Mouse (Mus musculus) cerebellum, adult 2 months (tissue): ENCODE data around the gene Trim46.

ENCODE experiments used
- CTCF ChIP-seq: fragments of 200-500 bp; IDR thresholded peaks from 2 replicates; pipeline ENCODE4 v1.5.1; 2011; ENCODE audit warnings: low read depth, mild to moderate bottlenecking, control low read depth, low read length, moderate library complexity, borderline replicate concordance; ENCODE audit not compliant: insufficient read depth
- POLR2A ChIP-seq: fragments of 200-500 bp; IDR thresholded peaks from 2 replicates; pipeline ENCODE4 v1.6.1; 2011; ENCODE audit warnings: low read length, control low read depth, borderline replicate concordance; ENCODE audit not compliant: insufficient read depth

- TF ChIP-seq CTCF (no peak), POLR2A (no peak)
Observed at GRCm38 (mm10) chr3:89287286-89287685, 41.2 kb upstream of the Trim46 start.
